Mouse (Mus musculus) intestine, embryonic 14.5 days (tissue): ENCODE measurements around the gene Gm5134. TPM values are rescaled to one million over a fixed set of nuclear protein-coding genes. Genes with fewer than 3 reads are reported as not detected.

Source experiments
- ATAC-seq: fragments of 200-750 bp; cut with Nextera tagmentation; replicated peaks from 2 replicates; pipeline ENCODE4 v1.8.0; 2017; ENCODE audit warnings: low read depth, moderate number of reproducible peaks, moderate TSS enrichment, moderate library complexity; ENCODE audit not compliant: low FRiP score, low TSS enrichment
- DNase-seq: peaks from one replicate; pipeline ENCODE4 v3.0.0-alpha.2; 2018; ENCODE audit warnings: low spot score
- H3K27ac ChIP-seq: fragments of 300-500 bp; sonication (generic); 2 replicates; pipeline ENCODE4 v1.5.1; 2014; ENCODE audit warnings: low read depth, mild to moderate bottlenecking, control low read depth
- H3K27me3 ChIP-seq: fragments of 300-500 bp; sonication (generic); replicated peaks from 2 replicates; pipeline ENCODE4 v1.6.1; 2014; ENCODE audit warnings: low read length, control low read depth; ENCODE audit not compliant: control insufficient read depth, insufficient read depth
- H3K36me3 ChIP-seq: fragments of 300-500 bp; sonication (generic); 2 replicates; pipeline ENCODE4 v1.6.1; 2014; ENCODE audit warnings: low read length, control low read depth; ENCODE audit not compliant: control insufficient read depth, insufficient read depth
- H3K4me1 ChIP-seq: fragments of 300-500 bp; sonication (generic); replicated peaks from 2 replicates; pipeline ENCODE4 v1.6.1; 2014; ENCODE audit warnings: low read length, control low read depth, mixed read lengths; ENCODE audit not compliant: control insufficient read depth, insufficient read depth
- H3K4me2 ChIP-seq: fragments of 300-500 bp; sonication (generic); 2 replicates; pipeline ENCODE4 v1.6.1; 2014; ENCODE audit warnings: low read length
- H3K4me3 ChIP-seq: fragments of 300-500 bp; sonication (generic); 2 replicates; pipeline ENCODE4 v1.5.1; 2014; ENCODE audit warnings: low read depth, low read length, control low read depth, mixed read lengths
- H3K9ac ChIP-seq: fragments of 300-500 bp; sonication (generic); 2 replicates; pipeline ENCODE4 v1.6.1; 2014; ENCODE audit warnings: mild to moderate bottlenecking, low read length
- H3K9me3 ChIP-seq: fragments of 300-500 bp; sonication (generic); 2 replicates; pipeline ENCODE4 v1.6.1; 2016; ENCODE audit warnings: low read length, control low read depth; ENCODE audit not compliant: control insufficient read depth
- WGBS: fragments of 180-500 bp; shearing (Covaris S2); extraction: QIAGEN DNeasy Blood & Tissue Kit; methylation state at CpG from one replicate; pipeline ENCODE4 v1.1.7; 2014; 5-methylcytosine and 5-hydroxymethylcytosine counted together
- polyA plus RNA-seq: library from polyadenylated mRNA; unstranded; fragments of >200 nt; fragmentation: Nextera tagmentation; extraction: Ambion mirVana; gene quantifications from 2 replicates; pipeline ENCODE4 v1.2.1, GENCODE M21; 2014

Gene Gm5134
- polyA plus RNA-seq, 1 experiment from 2014 or later: not detected

GRCm38 (mm10) chr10:76021728-76022127, 67.4 kb downstream of the Gm5134 start:
- WGBS: 47% methylated on average over 3 of the region's 3 CpGs
- H3K27me3 ChIP-seq: no peaks in the 10 kb centered on the region
- H3K27ac ChIP-seq: no peak overlapping the region
- no peaks in the 10 kb centered on the region for H3K9me3 ChIP-seq
- no peaks in the 10 kb centered on the region for H3K4me1 ChIP-seq
- H3K36me3 ChIP-seq: no peaks in the 10 kb centered on the region
- H3K4me3 ChIP-seq: no peak overlapping the region
- H3K4me2 ChIP-seq: no peak overlapping the region
- ATAC-seq (no peak), DNase-seq (no peak)
- no peak overlapping the region for H3K9ac ChIP-seq

DNA sequence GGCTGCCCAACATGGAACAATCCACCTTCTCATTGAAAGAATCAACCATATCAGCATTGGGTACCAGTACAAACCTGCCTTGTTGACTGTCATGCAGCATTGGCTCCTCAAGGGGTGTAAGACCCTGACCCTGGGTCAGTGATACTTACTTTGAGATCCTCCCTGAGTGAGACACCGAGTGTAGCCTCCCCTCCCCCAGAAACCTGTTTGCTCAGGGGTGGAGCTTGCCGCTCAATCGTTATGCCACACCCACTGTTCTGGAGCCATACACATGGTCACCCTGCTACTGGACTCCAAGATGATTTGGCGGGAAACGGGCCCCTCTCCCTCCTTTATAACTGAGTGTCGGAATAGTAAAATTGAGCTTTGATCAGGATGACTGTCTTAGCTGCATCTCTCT, 69.6 kb downstream of the Gm5134 start:
- no peak overlapping the region for H3K27ac ChIP-seq
- DNase-seq: no peak

DNA sequence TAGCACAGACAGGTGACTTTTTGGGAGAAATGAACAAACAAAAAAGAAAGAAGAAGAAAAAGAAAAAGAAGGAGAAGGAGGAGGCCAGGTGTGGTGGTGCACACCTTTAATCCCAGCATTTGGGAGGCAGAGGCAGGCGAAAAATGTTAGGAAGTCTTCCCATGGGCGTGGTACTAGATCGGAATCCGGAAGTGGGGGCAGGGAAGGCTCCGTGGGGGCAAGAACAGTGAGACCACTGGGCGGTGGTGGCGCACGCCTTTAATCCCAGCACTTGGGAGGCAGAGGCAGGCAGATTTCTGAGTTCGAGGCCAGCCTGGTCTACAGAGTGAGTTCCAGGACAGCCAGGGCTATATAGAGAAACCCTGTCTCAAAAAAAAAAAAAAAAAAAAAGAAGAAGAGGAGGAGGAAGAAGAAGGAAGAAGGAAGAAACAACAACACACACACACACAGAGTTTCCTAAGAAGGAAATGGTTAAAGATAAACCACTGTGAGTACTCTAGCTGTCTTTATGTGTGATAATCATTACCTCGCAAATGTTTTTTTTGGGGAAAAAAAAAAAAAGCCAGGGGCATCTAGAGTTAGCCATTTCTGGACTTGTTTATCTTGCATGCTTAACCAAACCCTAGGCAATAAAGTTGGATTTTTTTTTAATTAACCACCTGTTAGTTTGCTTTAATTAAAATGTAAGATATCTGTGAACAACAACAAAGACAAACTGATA, 71.3 kb downstream of the Gm5134 start:
- 93% methylated on average over 10 of the region's 10 CpGs for WGBS
- Histone ChIP-seq H3K4me2 (no peak overlapping the region), H3K4me3 (no peak overlapping the region), H3K27me3 (no peaks in the 10 kb centered on the region), H3K36me3 (no peaks in the 10 kb centered on the region), H3K4me1 (no peaks in the 10 kb centered on the region; the same call in 1 of the 2 replicates), H3K9me3 (no peaks in the 10 kb centered on the region), H3K27ac (no peak overlapping the region), H3K9ac (no peak overlapping the region)
- no peak for ATAC-seq
- no peak for DNase-seq

More for the DNA sequence above, 69.6 kb downstream of the Gm5134 start:
- no peak overlapping the region for H3K4me2 ChIP-seq
- 93% methylated on average over 6 of the region's 6 CpGs for WGBS
- no peaks in the 10 kb centered on the region for H3K36me3 ChIP-seq
- no peak for ATAC-seq
- H3K4me1 ChIP-seq: no peaks in the 10 kb centered on the region; the same call in 1 of the 2 replicates
- no peak overlapping the region for H3K4me3 ChIP-seq
- H3K9me3 ChIP-seq: no peaks in the 10 kb centered on the region
- H3K27me3 ChIP-seq: no peaks in the 10 kb centered on the region
- no peak overlapping the region for H3K9ac ChIP-seq

DNA sequence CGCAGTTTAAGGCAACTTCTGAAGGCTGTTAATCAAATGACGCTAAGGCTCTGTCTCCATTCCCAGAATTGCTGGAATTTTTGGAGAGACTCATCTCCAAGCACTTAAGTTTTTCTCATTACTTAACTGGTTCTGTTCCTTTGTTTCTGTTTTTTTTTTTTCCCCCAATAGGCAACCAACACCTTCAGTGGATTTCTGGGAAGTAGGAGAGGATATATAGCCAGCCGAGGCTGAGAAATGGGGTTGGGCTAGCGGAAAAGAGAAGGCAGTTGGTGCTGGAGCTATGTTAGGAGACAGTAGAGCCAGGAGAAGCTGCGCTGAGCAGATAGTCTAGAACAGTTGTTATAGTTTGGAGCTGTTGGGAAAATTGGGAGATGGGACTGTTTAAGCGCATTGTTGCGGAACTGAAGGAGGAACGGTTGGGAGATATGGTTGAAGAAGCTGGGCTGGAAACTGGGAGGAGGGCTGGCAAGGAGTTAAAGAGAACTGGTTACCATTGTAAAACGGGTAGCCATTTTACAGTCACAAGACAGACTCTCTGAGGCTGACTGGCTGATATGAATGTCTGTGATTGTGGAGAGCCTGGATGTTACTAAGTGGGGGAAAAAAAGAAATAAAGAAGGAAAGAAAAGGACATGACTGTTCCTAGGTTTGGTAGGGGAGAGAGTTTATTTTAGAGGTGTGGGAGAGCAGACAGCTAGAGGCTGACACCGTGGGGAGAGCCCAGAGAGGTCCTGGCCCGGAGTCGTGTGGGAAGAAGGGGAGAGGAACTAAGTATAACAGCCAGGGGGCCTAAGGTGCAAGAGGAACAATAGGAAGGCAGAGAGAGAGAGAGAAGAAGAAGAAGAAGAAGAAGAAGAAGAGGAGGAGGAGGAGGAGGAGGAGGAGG, 73.1 kb downstream of the Gm5134 start:
- H3K4me2 ChIP-seq: no peak overlapping the region
- ATAC-seq: no peak
- H3K4me1 ChIP-seq: peaks cover 2% of the 10 kb centered on the region; the same call in 1 of the 2 replicates
- H3K27ac ChIP-seq: peak overlapping the region; percentile 47
- no peak for DNase-seq
- no peak overlapping the region for H3K9ac ChIP-seq
- H3K4me3 ChIP-seq: no peak overlapping the region
- no peaks in the 10 kb centered on the region for H3K36me3 ChIP-seq
- no peaks in the 10 kb centered on the region for H3K27me3 ChIP-seq
- 54% methylated on average over 12 of the region's 12 CpGs for WGBS
- H3K9me3 ChIP-seq: no peaks in the 10 kb centered on the region

GRCm38 (mm10) chr10:76028016-76028366, 73.7 kb downstream of the Gm5134 start:
- Histone ChIP-seq H3K4me2 (no peak overlapping the region), H3K9me3 (no peaks in the 10 kb centered on the region), H3K27ac (no peak overlapping the region), H3K36me3 (no peaks in the 10 kb centered on the region), H3K9ac (no peak overlapping the region), H3K4me1 (peaks cover 2% of the 10 kb centered on the region; the same call in 1 of the 2 replicates), H3K27me3 (no peaks in the 10 kb centered on the region), H3K4me3 (no peak overlapping the region)
- 11% methylated on average over 4 of the region's 4 CpGs for WGBS
- DNase-seq (no peak), ATAC-seq (no peak)

GRCm38 (mm10) chr10:76028396-76028795, 74.1 kb downstream of the Gm5134 start:
- WGBS: 59% methylated on average over 9 of the region's 9 CpGs
- Histone ChIP-seq H3K4me2 (no peak overlapping the region), H3K9me3 (no peaks in the 10 kb centered on the region), H3K4me1 (peaks cover 2% of the 10 kb centered on the region; the same call in 1 of the 2 replicates), H3K27me3 (no peaks in the 10 kb centered on the region), H3K4me3 (no peak overlapping the region), H3K36me3 (no peaks in the 10 kb centered on the region), H3K9ac (no peak overlapping the region), H3K27ac (no peak overlapping the region)
- ATAC-seq (no peak), DNase-seq (no peak)

- Histone ChIP-seq H3K36me3 (no peaks in the 10 kb centered on the region), H3K9me3 (no peaks in the 10 kb centered on the region), H3K27me3 (no peaks in the 10 kb centered on the region), H3K9ac (no peak overlapping the region), H3K4me3 (no peak overlapping the region), H3K27ac (no peak overlapping the region), H3K4me2 (no peak overlapping the region), H3K4me1 (peaks cover 2% of the 10 kb centered on the region; the same call in 1 of the 2 replicates)
- WGBS: 80% methylated on average over 5 of the region's 5 CpGs
- ATAC-seq (no peak), DNase-seq (no peak)
Observed at GRCm38 (mm10) chr10:76029276-76029675, 75.0 kb downstream of the Gm5134 start.

GRCm38 (mm10) chr10:76030496-76030895, 76.2 kb downstream of the Gm5134 start:
- ATAC-seq (no peak), DNase-seq (no peak)
- WGBS: 69% methylated on average over 5 of the region's 5 CpGs

More at GRCm38 (mm10) chr10:76030496-76030895, 76.2 kb downstream of the Gm5134 start:
- H3K36me3 ChIP-seq: no peaks in the 10 kb centered on the region
- H3K9ac ChIP-seq: no peak overlapping the region
- no peak overlapping the region for H3K4me3 ChIP-seq
- H3K9me3 ChIP-seq: no peaks in the 10 kb centered on the region
- H3K4me2 ChIP-seq: no peak overlapping the region
- H3K27ac ChIP-seq: no peak overlapping the region
- H3K4me1 ChIP-seq: peaks cover 2% of the 10 kb centered on the region; the same call in 1 of the 2 replicates
- H3K27me3 ChIP-seq: no peaks in the 10 kb centered on the region
